Mouse (Mus musculus): ENCODE data around the gene Hdac9. TPM values are rescaled to one million over a fixed set of nuclear protein-coding genes. Genes with fewer than 3 reads are reported as not detected.
"Not testable (repeated sequence)": the region's sequence is repeated elsewhere in the genome, so short reads cannot be mapped to it uniquely, and the experiment has no call there.

Gene Hdac9
- total RNA-seq, 2 experiments from 2014 or later = 39.4 to 40.6 TPM

DNA sequence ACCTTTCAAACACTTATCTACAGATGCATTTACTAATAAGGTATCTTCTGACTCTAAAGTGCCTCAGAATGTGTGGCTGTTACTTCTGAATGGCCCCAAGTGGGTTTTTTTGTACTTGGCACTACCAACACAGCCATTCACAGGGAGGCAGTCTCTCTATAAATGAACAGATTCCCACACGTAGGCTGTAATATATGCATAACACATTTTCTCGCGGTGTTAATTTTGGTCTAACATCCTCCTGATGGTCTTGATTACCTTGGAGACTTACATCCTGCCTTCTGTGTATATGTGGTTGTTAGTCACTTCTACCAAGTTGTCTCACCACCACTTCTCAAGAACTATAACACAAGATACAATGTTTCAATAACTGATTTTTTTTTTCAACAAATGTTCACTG lies 419.2 kb downstream of the Hdac9 start:
- peak in 1 of 2 experiments; percentile 44 for DNase-seq (ENCODE audit: low spot score in 2 of 2)

- DNase-seq (ENCODE audit: low spot score in 2 of 2) = peak in 1 of 2 experiments; percentile 57
Measured at GRCm38 (mm10) chr12:34495940-34496339, 421.0 kb downstream of the Hdac9 start.

DNA sequence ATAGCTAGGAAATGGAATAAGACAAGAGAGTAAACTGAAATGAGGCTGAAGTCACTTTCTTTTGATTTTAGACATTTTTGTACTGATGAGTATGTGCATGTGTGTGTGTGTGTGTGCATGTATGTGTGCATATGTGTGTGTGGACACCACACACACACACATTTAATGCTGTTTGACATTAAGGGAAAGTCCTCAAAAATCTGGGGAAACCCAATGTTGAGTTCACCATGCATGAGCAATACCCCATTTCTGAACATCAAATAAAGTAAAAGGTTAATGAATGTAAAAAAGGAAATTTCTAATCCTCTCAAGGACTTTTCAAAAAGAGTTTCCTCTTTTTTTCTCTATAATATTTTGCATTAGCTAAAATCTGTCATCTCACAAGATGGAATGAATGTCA lies 427.3 kb downstream of the Hdac9 start:
- no peak for DNase-seq (ENCODE audit: low spot score in 2 of 2)

- no peak for DNase-seq (ENCODE audit: low spot score in 2 of 2)
Measured at GRCm38 (mm10) chr12:34487666-34488065, 429.2 kb downstream of the Hdac9 start.

DNA sequence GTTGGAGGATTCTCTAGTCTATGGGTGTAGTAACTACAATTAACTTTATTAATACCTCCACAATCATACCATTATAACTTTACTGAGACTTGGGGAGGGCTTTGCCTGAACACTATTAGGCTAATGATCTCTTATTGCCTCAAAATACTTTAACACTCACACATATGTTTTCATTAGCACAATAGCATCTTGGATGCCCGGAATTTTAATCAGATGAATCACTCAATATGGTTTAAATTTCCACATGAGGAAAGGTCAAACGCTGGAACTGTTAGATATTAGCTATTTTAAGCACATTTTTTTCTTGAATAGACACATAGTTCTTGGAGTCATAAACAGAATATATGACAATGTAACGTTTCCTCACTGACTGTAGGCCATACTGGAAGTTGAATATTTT lies 429.9 kb downstream of the Hdac9 start:
- no peak for DNase-seq (ENCODE audit: low spot score in 2 of 2)

GRCm38 (mm10) chr12:34486016-34486415 lies 430.9 kb downstream of the Hdac9 start:
- no peak for DNase-seq (ENCODE audit: low spot score in 2 of 2)

DNA sequence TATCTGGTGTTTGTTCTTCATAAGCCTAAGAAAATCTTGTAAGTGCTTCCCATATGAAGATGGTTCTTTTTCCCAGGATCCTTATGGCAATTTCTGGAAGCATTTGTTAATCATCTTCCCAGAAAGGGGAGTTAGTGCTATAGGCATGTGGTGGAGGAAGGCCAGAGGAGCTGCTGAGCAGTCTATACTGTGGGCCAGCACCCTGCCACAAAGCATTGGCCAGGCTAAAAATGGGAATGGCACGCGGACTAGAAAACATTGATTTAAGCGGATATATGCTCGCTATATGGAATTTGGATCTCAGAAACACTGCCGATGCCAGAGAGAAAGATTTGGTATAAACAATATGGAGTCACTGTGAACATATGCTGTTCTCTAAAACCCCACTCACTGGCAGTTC lies 435.2 kb downstream of the Hdac9 start:
- DNase-seq (ENCODE audit: low spot score in 2 of 2) = no peak

- no peak for DNase-seq (ENCODE audit: low spot score in 2 of 2)
Measured at GRCm38 (mm10) chr12:34472949-34473651, 443.8 kb downstream of the Hdac9 start.

DNA sequence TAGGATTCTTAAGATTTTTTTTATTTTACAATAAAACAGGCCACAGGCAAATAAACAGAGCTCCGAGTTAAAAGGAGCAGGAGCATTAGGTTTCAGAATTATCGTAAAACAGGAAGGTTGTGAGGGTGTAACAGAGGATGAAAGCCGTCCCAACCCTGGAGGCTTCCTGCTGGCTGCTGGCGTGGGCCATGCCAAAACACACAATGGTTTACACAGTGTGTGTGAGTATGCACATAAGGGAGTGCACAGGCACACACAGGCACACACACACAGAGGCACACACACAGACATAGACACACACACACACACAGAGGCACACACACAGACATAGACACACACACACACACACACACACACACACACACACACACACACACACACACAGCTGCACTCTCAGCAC lies 444.4 kb downstream of the Hdac9 start:
- DNase-seq (ENCODE audit: low spot score in 2 of 2) = no peak

- DNase-seq (ENCODE audit: low spot score in 2 of 2) = no peak
Measured at GRCm38 (mm10) chr12:34461728-34462127, 455.2 kb downstream of the Hdac9 start.

- DNase-seq (ENCODE audit: low spot score in 2 of 2) = no peak
Measured at GRCm38 (mm10) chr12:34452643-34453042, 464.3 kb downstream of the Hdac9 start.

GRCm38 (mm10) chr12:34451198-34451597 lies 465.7 kb downstream of the Hdac9 start:
- peak in 1 of 2 experiments; percentile 57 for DNase-seq (ENCODE audit: low spot score in 2 of 2)

DNA sequence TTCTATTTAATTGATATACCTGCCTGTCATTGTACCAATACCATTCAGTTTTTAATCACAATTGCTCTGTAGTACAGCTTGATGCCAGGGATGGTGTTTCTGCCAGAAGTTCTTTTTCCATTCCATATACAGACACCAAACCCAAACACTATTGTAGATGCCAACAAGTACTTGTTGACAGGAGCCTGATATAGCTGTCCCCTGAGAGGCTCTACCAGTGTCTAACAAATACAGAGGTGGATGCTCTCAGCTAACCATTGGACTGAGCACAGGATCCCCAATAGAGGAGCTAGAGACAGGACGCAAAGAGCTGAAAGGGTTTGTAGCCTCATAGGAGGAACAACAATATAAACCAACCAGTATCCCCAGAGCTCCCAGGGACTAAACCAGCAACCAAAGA lies 472.2 kb downstream of the Hdac9 start:
- DNase-seq (ENCODE audit: low spot score in 2 of 2) = not testable (repeated sequence)

DNA sequence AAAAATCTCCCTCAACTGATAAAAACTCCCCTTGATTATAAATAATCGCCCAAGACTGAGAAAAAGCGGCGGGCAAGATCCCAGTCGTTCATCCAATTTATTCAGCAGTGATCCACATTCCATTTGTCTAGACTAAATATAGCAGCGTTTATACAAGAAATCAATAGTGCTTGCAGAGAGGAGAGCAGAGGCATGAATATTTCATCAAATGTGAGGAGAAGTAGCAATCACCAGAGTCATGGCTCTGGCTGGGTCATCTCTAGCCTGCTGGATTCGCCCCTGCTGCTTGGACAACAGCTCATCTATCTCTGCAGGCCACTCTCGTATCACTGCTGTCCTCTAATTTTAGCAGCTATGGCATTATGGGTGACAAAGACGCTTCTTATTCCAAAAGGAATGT lies 476.0 kb downstream of the Hdac9 start:
- DNase-seq (ENCODE audit: low spot score in 2 of 2) = peak in 1 of 2 experiments; percentile 23

GRCm38 (mm10) chr12:34432919-34433318 lies 484.0 kb downstream of the Hdac9 start:
- DNase-seq (ENCODE audit: low spot score in 2 of 2) = no peak

DNA sequence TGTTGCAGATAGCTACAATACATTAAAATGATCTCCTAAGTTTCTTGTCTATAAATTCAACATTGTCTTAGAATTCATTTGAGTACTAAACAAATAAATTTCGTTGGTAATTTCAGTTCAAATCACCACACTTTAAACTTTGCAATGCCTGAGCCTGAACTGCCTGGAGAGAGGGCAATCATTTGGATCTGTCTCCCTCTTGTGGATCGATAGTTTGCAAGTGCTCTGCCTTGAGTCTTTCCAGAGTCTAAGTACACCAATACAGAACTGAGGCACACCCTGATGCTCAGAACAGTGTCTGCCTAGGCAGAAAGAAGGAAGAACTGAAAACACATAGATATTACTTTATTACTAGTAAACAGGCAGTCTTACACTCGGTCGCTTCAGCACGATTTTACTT lies 484.4 kb downstream of the Hdac9 start:
- DNase-seq (ENCODE audit: low spot score in 2 of 2) = peak in 1 of 2 experiments; percentile 64

- DNase-seq (ENCODE audit: low spot score in 2 of 2) = no peak
Measured at GRCm38 (mm10) chr12:34431832-34432231, 485.1 kb downstream of the Hdac9 start.

GRCm38 (mm10) chr12:34425468-34425867 lies 491.4 kb downstream of the Hdac9 start:
- no peak for DNase-seq (ENCODE audit: low spot score in 2 of 2)

- DNase-seq (ENCODE audit: low spot score in 2 of 2) = no peak
Measured at GRCm38 (mm10) chr12:34408139-34408538, 508.8 kb downstream of the Hdac9 start.

GRCm38 (mm10) chr12:34407143-34407542 lies 509.8 kb downstream of the Hdac9 start:
- no peak for DNase-seq (ENCODE audit: low spot score in 2 of 2)

DNA sequence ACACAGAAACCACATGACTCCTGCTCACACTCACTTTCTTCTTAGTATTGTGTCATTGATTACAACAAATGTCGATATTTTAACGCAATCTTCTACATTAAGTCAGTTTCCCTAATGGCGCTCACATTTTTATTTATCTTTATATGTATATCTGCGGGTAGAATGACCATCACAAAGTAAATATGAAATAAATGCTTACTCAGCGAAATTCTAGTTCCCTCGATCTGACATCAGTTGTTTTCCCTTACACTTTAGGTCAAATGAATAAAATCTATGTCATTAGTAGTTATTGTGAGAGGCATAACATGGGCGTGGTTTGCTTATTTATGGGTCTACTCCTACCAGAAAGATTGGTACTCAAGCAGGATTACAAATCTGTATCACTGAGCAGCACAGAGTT lies 514.8 kb downstream of the Hdac9 start:
- no peak for DNase-seq (ENCODE audit: low spot score in 2 of 2)

DNA sequence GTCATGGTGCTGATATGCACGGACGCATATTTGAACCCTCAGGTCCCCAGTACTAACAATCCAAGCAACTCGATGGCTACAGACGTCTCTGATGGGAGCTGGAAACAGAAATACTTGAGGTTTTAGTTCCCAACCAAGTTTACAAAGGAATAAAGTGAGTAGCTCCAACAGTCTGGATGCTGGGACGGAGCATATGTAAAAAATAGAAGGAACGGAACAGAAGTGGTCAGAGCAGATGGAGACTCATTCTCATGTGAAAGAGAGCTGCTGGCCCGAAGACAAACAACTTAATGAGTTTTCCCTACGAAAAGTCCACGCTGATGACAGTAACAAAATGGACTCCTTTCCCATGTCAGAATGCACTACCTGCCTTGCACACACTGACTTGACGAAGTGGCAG lies 518.3 kb downstream of the Hdac9 start:
- DNase-seq (ENCODE audit: low spot score in 2 of 2) = peak in 1 of 2 experiments; percentile 18

DNA sequence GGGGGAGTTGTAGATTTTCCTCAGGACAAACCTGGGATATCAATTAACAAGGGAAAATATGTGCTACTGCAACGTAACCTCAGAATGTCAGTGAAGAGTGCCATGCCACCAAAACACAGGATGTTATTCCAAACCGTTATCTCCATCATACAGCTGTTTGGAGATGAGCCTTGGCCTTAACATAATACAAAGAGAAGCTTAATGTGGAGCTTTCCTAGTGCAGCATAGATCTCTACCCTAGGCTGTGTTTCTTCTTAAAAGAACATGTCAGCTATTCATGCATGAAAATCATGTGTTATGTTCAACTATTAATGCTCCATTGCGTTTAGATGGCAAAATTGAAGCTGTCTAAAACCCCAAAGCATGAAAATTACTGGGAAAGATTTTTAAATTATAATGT lies 522.6 kb downstream of the Hdac9 start:
- no peak for DNase-seq (ENCODE audit: low spot score in 2 of 2)
